Mouse (Mus musculus): ENCODE data around the gene Rexo1.

The Rexo1 gene

DNA sequence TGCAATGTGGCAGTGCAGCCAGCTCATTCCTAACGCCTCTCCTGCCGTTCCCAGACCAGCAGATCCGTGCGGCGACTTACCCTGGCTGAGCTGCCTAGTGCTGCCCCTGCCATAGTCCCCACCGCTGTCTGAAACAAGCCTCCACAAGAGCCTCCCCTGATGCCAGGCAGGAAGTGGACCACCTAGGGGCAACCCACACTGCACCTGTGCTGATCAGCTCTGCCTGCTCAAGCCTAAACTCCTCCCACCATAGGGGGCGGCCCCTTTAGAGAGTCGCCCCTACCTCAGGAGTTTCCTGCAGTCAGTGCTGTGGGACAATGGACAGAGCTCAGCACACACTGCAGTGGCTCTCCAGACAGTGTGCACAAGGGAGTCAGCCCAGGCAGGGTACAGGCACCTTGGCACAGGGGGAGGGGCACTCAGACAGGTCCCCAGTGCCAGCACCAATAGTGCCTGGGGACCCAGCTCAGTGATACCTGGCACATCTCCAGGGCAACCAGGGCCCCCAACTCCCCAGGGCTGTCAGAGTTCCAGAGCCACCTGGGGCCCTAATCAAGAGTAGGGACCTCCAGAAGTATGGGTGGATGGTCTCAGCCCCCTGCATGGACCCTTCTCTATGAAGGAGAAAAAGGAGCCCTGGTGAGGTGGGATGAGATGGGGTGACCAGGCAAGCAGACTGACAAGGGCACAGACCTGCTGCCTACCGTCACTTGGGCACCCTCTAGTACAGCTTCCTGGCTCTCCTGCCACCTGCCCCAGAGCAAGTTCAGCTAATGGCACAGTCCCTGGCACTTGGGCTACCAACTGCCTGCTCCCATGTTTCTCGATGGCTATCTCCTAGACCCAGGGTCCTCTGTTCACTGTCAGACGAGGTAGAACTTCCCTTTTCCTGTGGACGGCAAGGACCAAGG lies 23.5 kb upstream of the Rexo1 start:
- peak; percentile 2 for DNase-seq

DNA sequence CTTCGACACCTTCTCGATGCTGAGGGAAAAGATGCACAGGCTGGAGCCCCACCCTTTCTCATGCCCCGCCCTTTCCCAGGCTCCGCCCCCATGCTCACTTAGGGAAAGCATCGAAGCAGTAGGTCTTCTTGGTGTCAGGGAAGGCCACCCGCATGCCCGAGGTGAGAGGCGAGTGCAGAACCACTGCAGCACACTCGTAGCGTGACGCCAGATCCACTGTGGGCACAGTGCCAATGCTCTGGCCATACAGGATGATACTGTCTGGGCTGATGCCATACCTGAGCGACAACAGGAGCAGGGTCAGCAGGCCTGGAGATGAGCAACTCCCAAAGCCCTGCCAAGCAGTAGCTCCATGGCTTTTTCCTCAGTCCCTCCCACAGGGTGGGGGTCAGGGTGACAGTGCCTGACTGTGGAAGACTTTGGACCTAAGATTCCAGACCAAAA lies 22.7 kb upstream of the Rexo1 start:
- no peak for DNase-seq

- no peak for DNase-seq
These were observed 21.7 kb upstream of the Rexo1 start for GRCm38 (mm10) chr10:80583047-80583446.

DNA sequence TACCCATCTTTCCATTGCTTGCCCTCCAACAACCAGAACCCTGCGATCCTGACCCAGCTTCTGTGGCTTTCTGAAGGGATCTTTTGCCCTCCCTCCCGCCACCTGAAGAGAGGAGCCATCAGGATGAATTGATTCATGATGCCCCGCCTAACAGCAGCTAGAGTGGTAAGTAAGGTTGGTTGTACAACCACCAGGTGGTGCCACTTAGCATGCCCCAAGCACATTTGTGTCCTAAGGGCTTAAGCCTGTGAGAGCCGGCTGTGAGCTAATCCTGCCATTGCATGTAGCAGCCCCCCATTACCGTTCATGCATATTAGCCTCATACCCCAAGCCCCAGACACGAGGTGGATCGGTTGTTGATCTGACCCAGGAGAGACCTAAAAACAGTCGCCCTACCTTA lies 17.6 kb upstream of the Rexo1 start:
- peak; percentile 22 for DNase-seq

- peak; percentile 67 for DNase-seq
These were observed 16.9 kb upstream of the Rexo1 start for GRCm38 (mm10) chr10:80578131-80578750.

DNA sequence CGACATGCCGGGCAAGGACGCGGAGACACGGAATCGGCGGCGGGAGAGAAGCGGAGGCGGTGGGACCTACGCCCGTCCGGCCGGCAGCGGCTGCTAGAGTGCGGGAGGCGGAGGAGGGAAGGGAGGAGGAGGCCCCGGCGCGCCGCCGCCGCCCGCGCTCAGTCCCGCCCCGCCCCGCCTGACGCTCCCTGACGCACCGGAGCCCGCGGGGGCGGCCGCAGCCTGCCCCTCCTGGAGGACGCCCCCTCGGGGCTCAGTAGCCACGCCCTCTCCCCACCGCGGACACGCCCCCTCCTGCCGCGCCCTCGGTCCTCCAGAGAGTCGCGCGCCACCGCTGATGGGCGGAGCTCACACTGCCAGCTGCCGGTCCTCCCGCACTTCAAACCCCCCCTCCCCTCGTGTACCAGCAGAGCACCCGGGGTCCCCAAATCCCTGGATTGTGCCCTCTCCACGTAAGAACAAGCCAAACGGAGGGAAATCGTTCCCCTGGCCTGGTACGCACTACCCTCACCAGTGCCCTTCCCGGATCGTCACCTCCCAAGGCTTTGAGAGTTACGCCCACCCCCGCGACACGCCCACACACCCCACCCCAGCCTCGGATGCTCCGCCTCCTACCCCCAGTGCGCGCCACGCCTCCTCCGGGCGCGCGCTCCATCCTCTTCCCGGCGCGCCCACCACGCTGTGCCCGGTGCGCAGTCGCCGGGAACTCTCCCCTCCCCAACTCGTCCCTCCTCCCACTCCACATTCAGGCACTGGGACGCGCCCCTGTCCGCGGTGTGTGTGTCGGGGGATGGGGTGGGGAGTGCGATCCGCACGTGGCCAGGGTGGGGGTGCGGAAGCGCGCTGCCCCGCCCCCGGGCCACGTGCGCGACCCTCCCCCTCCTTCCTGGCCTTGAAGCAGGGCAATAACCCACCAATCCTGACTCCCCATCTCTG lies 16.1 kb upstream of the Rexo1 start, which contains the start of gene Klf16:
TSS of gene Klf16 (minus strand) at position 127 of the 936 bp plus-strand sequence.
- DNase-seq = peak; percentile 95

DNA sequence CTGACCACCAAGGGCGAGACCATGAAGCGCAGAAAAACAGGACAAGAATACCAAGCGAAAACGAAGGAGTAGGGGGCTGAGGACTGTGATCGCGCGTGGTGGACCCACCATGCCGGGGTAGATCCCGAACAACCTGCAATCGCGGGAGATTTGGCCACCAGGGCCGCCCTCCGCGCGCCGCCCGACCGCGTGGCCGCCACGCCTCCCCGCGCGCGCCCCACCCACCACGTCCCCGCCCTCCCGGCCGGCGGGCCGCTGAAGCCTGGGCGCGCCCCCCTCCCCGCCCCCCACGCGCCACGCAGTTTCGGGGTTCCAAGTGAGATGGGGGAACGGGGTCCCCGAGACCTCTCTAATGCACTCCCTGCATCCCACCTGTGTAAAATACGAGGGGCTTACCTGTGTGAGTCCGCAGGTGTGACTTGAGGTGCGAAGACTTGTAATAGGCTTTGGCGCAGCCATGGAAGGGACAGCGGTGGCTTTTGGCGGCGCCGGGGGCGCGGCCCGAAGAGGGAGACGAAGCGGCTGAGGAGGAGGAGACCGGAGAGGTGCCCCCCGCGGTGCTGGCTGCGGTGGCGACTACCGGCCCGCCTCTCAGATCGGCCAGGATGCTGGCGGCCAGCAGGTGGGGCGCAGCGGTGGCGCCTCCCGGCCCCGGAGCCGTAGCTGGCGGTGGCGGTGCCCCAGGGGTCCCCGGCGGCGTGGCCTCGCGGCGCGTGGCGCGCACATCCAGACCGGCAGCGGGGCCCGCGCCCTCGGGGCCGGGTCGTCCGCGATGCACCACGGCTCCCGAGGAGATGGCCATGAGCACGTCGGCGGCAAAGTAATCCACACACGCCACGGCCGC lies 15.2 kb upstream of the Rexo1 start:
- DNase-seq = peak; percentile 65

- no peak for DNase-seq
These were observed 14.6 kb upstream of the Rexo1 start for GRCm38 (mm10) chr10:80575925-80576324.

GRCm38 (mm10) chr10:80574896-80575295 lies 13.5 kb upstream of the Rexo1 start:
- DNase-seq = peak; percentile 2

GRCm38 (mm10) chr10:80573944-80574343 lies 12.6 kb upstream of the Rexo1 start:
- DNase-seq = no peak

- no peak for DNase-seq
These were observed 11.1 kb upstream of the Rexo1 start for GRCm38 (mm10) chr10:80572477-80572876.

- DNase-seq = no peak
These were observed 9.8 kb upstream of the Rexo1 start for GRCm38 (mm10) chr10:80570871-80571836.

GRCm38 (mm10) chr10:80570419-80570818 lies 9.1 kb upstream of the Rexo1 start:
- DNase-seq = no peak

DNA sequence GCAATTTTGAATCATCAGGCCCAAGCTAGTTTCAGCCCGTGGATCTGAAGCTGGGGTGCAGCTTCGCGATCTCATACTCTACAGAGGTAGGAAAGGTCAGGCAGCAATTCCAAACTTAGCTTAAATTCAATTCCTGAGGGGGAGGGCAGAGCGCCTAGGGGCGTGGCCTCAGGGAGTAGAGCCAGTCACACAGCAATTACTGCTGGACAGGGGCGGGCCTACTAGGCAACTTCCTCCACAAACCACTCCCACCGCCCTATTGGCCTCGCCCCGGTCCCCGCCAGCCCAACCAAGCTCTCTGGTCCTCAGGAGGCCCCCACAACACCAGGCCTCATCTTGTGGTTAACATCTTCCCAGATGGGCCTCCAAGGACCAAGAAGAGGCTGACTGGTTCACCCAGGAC lies 8.3 kb upstream of the Rexo1 start:
- DNase-seq = no peak

DNA sequence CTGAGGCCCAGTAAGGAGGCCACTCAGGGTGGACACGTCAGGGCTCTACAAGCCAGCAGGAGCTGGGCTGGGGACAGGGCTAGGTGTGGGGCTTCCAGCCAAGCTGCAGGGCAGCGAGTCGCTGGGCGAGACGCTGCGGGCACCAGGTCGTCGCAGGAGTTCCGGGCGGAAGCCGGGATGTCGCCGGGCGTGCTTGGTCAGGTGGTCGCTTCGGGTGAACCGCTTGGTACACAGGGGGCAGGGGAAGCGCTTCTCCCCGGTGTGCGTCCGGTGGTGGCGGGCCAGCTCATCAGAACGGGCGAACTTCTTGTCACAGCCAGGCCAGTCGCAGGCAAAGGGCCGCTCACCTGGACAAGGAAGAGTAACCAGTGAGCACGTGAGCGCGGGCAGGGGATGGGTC lies 7.5 kb upstream of the Rexo1 start:
- DNase-seq = no peak

GRCm38 (mm10) chr10:80566375-80567092 lies 5.2 kb upstream of the Rexo1 start:
- DNase-seq = peak; percentile 91

DNA sequence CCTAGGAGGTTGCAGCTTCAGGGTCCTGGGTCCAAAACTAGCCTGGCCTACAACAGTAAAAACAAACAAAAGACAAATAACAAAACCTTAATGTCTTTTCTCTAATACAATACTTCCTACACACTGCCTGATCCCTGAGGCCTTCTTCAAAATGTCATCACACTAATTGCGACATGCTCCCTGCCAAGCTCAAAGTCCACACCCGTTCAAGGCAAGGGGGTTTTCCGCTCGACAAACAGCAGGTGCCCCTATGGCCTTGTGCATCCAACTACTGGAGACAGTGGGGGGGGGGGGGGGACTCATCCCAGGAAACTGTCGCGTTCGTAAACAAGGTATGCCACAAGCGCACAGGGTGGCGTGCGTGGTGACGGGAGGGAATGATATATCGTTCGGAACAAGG lies 739 bp downstream of the Rexo1 start:
- DNase-seq = no peak

- no peak for DNase-seq
These were observed 1.9 kb downstream of the Rexo1 start for GRCm38 (mm10) chr10:80559431-80559830.

GRCm38 (mm10) chr10:80557346-80557965 lies 3.9 kb downstream of the Rexo1 start:
- DNase-seq = peak; percentile 88

DNA sequence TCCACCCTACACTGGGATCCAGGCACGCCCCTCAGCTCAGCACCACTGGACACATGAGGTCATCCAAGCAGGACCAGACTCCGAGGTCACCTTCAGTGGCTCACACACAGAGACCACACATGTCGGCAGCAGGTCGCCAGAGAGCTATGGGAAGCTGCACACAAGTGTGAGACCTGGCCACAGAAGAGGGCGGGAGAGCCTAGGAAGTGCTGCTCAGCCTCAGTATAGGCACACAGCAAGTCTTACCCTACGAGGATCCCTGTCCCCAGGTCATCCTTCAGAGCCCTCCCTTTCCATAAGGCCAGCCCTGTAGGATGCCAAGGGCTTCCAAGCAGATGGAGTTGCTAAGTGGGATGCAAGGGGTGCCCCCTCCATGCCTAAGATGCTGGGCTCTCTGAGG lies 7.4 kb downstream of the Rexo1 start:
- DNase-seq = no peak

Measured in right cerebral cortex, postnatal 4 days (tissue).